Mouse (Mus musculus) heart, embryonic 11.5 days (tissue): Measurements from ENCODE around the gene Npb. TPM values are rescaled to one million over a fixed set of nuclear protein-coding genes. Genes with fewer than 3 reads are reported as not detected.

Source experiments
- ATAC-seq: fragments of 200-750 bp; cut with Nextera tagmentation; replicated peaks from 2 replicates; pipeline ENCODE4 v1.8.0; 2017; ENCODE audit warnings: moderate library complexity; ENCODE audit not compliant: insufficient number of reproducible peaks, low FRiP score, low TSS enrichment
- H3K27ac ChIP-seq: fragments of 300-500 bp; sonication (generic); 2 replicates; pipeline ENCODE4 v1.5.1; 2014; ENCODE audit warnings: mild to moderate bottlenecking, low read depth, low read length
- H3K27me3 ChIP-seq: fragments of 300-500 bp; sonication (generic); 2 replicates; pipeline ENCODE4 v1.6.1; 2014; ENCODE audit warnings: mild to moderate bottlenecking, low read length, mixed read lengths; ENCODE audit not compliant: control insufficient read depth, insufficient read depth
- H3K36me3 ChIP-seq: fragments of 300-500 bp; sonication (generic); 2 replicates; pipeline ENCODE4 v1.6.1; 2014; ENCODE audit warnings: mild to moderate bottlenecking, low read length, moderate library complexity, mixed read lengths; ENCODE audit not compliant: control insufficient read depth, insufficient read depth
- H3K4me1 ChIP-seq: fragments of 300-500 bp; sonication (generic); 2 replicates; pipeline ENCODE4 v1.6.1; 2014; ENCODE audit warnings: low read length; ENCODE audit not compliant: control insufficient read depth, insufficient read depth
- H3K4me2 ChIP-seq: fragments of 300-500 bp; sonication (generic); 2 replicates; pipeline ENCODE4 v1.6.1; 2014; ENCODE audit warnings: mild to moderate bottlenecking, moderate library complexity
- H3K4me3 ChIP-seq: fragments of 300-500 bp; sonication (generic); 2 replicates; pipeline ENCODE4 v1.5.1; 2014; ENCODE audit warnings: low read depth, low read length
- H3K9ac ChIP-seq: fragments of 300-500 bp; sonication (generic); 2 replicates; pipeline ENCODE4 v1.6.1; 2014; ENCODE audit warnings: mild to moderate bottlenecking, low read depth, low read length, moderate library complexity
- H3K9me3 ChIP-seq: fragments of 300-500 bp; sonication (generic); replicated peaks from 2 replicates; pipeline ENCODE4 v1.6.1; 2016; ENCODE audit warnings: low read length; ENCODE audit not compliant: control insufficient read depth
- WGBS: fragments of 180-500 bp; shearing (Covaris S2); extraction: QIAGEN DNeasy Blood & Tissue Kit; methylation state at CpG from one replicate; pipeline ENCODE4 v1.1.7; 2014; ENCODE audit not compliant: insufficient replicate concordance; 5-methylcytosine and 5-hydroxymethylcytosine counted together
- polyA plus RNA-seq: library from polyadenylated mRNA; unstranded; fragments of >200 nt; fragmentation: Nextera tagmentation; extraction: Ambion mirVana; gene quantifications from 2 replicates; pipeline ENCODE4 v1.2.1, GENCODE M21; 2014

The Npb gene
- polyA plus RNA-seq, 1 experiment from 2014 or later: 8.8 TPM

DNA sequence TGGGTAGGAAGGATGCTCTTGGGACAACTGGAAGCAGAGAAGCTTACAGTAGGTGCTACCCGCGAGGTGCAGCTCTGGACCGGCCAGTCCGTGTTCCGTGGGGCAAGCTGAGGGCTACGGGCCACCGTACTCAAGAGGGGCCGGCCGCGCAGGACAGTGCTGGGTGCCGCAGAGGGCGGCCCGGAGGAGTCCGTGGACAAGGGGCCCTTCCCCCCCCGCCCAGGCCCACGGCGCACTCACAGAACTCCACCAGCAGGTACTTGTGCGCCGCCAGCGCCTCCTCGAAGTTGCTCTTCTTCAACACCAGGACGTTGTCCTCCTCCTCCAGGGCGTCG lies 35.9 kb upstream of the Npb start:
- H3K4me1 ChIP-seq: peaks cover 16% of the 10 kb centered on the region
- no peaks in the 10 kb centered on the region for H3K27me3 ChIP-seq
- H3K4me3 ChIP-seq: peak overlapping the region; percentile 98
- peak overlapping the region; percentile 86 for H3K4me2 ChIP-seq
- H3K36me3 ChIP-seq: peaks cover 28% of the 10 kb centered on the region
- peak overlapping the region; percentile 92 for H3K9ac ChIP-seq
- H3K9me3 ChIP-seq: no peaks in the 10 kb centered on the region
- 0% methylated on average over 20 of the region's 24 CpGs for WGBS
- ATAC-seq: peak; percentile 31
- H3K27ac ChIP-seq: peak overlapping the region; percentile 96

DNA sequence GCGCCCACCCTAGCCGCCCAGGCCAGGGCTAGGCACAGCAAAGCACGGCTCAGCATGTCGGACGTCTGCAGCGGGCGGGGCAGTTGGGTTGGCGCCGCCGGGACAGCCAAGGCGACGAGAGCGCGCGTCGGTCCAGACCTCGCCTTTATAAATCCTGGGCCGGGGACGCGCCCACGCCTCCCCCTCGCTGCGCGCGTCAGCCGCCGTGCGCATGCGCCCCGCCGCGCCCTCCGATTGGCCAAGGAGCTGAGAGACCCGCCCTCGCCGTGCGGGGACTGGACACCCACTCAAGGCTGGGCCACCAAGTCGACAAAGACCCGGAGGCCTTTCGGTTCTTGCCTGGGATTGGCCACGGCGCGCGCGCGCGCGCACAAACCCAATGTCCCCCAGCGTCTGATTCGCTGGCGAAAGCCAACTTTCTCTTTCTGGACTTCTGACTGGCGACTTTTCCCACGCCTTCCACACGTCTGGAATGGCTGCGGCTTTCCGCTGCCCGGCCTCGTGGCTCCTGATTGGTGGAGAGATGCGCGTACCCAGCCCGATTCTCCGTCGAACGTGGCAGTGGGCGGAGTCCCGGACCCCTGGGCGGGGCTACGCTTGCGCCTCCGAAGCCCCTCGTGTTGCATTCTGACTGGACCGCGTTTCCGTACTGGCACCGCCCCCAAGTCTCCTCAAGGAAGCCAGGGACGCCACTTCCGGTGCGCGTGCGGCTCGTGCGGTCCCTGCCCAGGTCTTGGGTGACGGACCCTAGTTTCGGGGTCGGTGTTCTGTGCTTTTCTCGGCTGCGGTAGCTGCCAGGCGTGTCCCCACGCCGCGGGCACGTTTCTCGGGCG lies 35.3 kb upstream of the Npb start, which contains the start of gene P4hb:
Gene P4hb (minus strand): TSS at position 502 of the 833 bp plus-strand sequence.
- under 1% methylated on average over 93 of the region's 94 CpGs for WGBS
- H3K27ac ChIP-seq: peak within 1 kb of the TSS; percentile 96
- H3K9me3 ChIP-seq: no peaks in the 10 kb centered on the region
- H3K4me1 ChIP-seq: peaks cover 16% of the 10 kb centered on the region
- H3K9ac ChIP-seq: peak within 1 kb of the TSS; percentile 92
- peak within 1 kb of the TSS; percentile 98 for H3K4me3 ChIP-seq
- no peaks in the 10 kb centered on the region for H3K27me3 ChIP-seq
- ATAC-seq: peak; percentile 96
- peak within 1 kb of the TSS; percentile 86 for H3K4me2 ChIP-seq
- peaks cover 29% of the 10 kb centered on the region for H3K36me3 ChIP-seq

DNA sequence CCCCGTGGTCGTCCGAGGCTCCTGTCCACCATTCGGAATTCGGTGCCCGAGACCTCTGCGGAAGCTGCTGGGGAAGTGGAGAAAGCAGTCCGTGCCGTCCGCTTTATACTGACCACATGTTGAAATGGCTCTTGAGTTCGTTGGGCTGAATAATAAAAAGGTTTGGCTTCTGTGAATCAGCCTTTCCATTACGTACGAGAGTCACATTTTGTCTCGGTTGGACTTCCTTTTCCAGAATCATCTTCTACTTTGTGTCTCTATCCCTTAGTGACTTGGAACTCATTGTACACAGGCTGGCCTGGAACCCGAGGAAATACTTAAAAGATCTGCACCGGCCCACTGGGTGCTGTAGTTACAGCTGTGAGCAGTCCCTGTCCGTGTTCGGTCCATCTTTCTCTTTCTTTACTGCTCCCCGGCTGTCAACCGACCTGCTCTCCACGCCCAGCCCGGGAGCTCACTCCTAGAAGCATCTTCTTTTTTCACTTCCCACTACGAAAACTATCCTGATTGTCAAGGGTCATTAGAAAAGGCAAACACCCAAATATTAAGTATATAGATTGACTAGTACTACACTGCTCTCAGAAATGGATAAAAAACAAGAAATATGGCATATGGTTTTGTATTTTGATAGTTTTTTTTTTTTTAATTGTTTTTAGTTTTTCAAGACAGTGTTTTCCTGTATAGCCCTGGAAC lies 34.5 kb upstream of the Npb start:
- peaks cover 17% of the 10 kb centered on the region for H3K4me1 ChIP-seq
- H3K36me3 ChIP-seq: peaks cover 31% of the 10 kb centered on the region
- H3K9me3 ChIP-seq: no peaks in the 10 kb centered on the region
- H3K9ac ChIP-seq: peak overlapping the region; percentile 92
- WGBS: 1% methylated on average over 23 of the region's 23 CpGs
- peak overlapping the region; percentile 98 for H3K4me3 ChIP-seq
- H3K27me3 ChIP-seq: no peaks in the 10 kb centered on the region
- H3K27ac ChIP-seq: peak overlapping the region; percentile 96
- ATAC-seq: no peak
- H3K4me2 ChIP-seq: peak overlapping the region; percentile 69

DNA sequence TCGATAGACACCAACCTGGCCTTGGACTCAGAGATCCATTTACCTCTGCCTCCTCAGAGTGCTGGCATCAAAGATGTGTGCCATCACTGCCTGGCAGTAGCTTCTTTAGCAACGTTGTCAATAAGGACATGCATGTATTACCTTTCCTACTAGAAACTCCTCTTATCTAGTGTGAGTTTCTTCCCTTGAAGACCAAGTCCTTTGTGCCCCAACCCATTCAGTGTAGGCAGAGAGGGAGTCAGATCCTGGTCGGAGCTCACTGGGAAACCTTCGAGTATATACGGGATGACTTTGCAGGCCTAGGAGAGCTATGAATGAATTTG lies 34.0 kb upstream of the Npb start:
- Histone ChIP-seq H3K27me3 (no peaks in the 10 kb centered on the region), H3K4me1 (peaks cover 22% of the 10 kb centered on the region), H3K36me3 (peaks cover 35% of the 10 kb centered on the region), H3K27ac (no peak overlapping the region), H3K9me3 (no peaks in the 10 kb centered on the region), H3K4me3 (peak overlapping the region; percentile 98), H3K9ac (peak overlapping the region; percentile 92; the same call in 1 of the 2 replicates), H3K4me2 (peak overlapping the region; percentile 69)
- WGBS: 40% methylated on average over 5 of the region's 5 CpGs
- ATAC-seq: no peak

DNA sequence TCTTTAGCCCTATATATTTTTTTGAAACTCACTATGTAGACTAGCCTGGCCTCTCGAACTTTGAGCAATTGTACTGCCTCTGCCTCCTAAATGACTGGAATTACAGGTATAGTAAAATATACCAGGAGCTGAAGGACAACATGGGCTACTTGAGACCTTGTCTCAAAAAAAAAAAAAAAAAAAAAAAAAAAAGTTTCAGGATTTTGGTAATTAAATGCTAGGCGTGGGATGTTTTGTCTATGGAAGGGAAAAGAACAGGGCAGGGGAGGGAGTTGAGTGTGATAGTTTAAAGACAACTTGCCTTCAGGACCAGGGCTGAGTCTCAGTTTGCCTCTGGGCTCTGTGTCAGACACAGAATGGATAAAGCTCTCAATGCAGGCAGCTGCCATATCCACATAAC lies 33.2 kb upstream of the Npb start:
- Histone ChIP-seq H3K36me3 (peaks cover 33% of the 10 kb centered on the region), H3K9me3 (no peaks in the 10 kb centered on the region), H3K27me3 (no peaks in the 10 kb centered on the region), H3K4me1 (peaks cover 31% of the 10 kb centered on the region), H3K4me3 (no peak overlapping the region), H3K4me2 (no peak overlapping the region; the same call in 1 of the 2 replicates), H3K9ac (no peak overlapping the region), H3K27ac (no peak overlapping the region)
- ATAC-seq: no peak
- 90% methylated on average over 2 of the region's 2 CpGs for WGBS

DNA sequence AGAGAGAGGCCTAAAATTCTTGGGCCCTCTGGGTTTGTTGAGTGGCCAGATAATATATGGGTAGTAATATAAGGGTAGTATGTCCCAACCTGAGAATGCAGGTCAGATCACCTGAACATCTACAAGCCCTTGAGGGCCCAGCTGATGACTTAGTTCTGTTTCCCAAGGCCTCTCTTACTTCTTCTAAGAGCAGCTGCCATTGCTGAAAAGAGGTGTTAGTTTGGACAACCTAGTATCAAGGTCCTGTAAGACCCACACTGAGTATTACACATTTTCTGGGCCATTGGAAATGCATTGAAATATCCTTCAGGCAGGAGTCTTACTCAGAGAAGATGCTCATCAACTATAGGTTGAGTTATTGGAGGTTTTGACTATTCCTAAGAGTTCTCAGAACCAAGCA lies 32.3 kb upstream of the Npb start:
- no peak overlapping the region for H3K9ac ChIP-seq
- H3K9me3 ChIP-seq: no peaks in the 10 kb centered on the region
- H3K4me2 ChIP-seq: no peak overlapping the region
- no peak overlapping the region for H3K4me3 ChIP-seq
- H3K27ac ChIP-seq: no peak overlapping the region
- H3K4me1 ChIP-seq: peaks cover 35% of the 10 kb centered on the region
- no peak for ATAC-seq
- H3K27me3 ChIP-seq: no peaks in the 10 kb centered on the region
- peaks cover 25% of the 10 kb centered on the region for H3K36me3 ChIP-seq

DNA sequence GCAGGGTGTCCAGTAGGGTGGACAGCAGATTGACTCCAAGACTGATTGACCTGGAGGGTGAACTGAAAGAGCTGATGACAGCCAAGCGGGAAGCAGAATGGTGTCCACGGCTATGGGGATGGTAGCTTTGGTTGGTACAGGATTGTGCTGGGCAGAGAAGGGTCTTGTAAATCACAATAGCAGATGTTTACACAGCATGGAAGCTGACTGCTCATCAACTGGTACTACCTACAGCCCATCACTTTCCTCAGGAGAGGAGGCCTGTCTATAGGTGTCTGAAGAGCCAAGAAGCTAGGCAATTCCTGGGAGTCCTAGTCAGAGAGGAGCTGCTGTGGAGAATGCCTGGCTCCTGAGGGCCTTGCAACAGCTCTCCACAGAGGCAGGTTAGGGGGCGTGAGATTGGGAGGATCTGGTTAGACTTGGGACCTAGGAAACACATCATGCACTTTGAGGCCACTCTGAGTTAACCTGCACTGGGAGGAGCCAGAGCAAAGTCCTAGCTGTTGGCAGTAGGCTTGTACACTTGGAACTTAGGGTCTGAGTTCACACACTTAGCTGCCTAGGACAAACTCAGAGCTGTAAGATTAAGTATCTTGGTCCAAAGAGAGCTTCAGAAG lies 31.8 kb upstream of the Npb start:
- Histone ChIP-seq H3K27me3 (no peaks in the 10 kb centered on the region), H3K4me1 (peaks cover 33% of the 10 kb centered on the region), H3K27ac (no peak overlapping the region), H3K9me3 (no peaks in the 10 kb centered on the region), H3K4me3 (no peak overlapping the region), H3K36me3 (peaks cover 23% of the 10 kb centered on the region), H3K9ac (no peak overlapping the region), H3K4me2 (no peak overlapping the region)
- 81% methylated on average over 3 of the region's 3 CpGs for WGBS
- no peak for ATAC-seq

DNA sequence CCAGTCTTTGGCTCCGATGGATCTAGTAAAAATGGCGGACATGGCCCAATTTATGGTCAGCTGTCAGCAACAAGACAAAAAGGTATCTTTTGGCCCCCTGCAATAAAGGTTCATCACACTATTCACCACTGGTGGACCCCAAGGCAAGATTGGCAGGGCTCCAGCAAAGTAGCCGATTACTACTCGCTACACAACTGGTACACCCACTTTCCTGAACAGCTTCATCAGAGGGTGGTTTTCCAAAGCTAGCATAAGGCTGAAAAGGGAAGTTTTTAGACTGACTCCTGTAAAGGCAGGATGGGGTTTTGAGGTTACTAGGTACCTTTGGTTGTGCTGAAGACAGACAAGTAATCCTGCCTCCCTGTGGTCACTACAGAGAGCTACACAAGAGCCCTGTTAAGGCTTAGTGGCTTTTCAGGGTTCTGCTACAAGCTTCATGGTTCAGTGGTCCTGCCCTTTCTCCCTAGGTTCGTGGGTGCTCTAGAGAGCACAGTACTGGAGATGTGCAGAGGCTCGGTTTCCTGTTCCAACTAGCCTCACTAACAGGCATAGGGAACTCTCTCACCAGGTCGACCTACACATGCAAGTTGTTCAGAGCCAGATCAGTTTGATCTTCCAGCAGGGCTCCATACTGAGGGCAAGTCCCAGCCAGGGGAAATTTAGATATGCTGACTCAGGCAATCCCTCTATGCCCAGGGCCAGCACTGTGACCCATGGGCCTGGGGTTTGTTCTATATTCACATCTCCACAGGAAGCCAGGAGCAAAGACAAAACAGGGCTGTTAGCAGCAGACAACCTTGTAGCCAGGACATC lies 30.9 kb upstream of the Npb start:
- Histone ChIP-seq H3K27me3 (no peaks in the 10 kb centered on the region), H3K4me3 (no peak overlapping the region), H3K27ac (no peak overlapping the region), H3K4me2 (no peak overlapping the region), H3K4me1 (peaks cover 33% of the 10 kb centered on the region), H3K9me3 (no peaks in the 10 kb centered on the region), H3K36me3 (peaks cover 23% of the 10 kb centered on the region), H3K9ac (no peak overlapping the region)
- no peak for ATAC-seq
- WGBS: 84% methylated on average over 7 of the region's 7 CpGs
